Mouse (Mus musculus) neural tube, embryonic 15.5 days (tissue): ENCODE results near the gene Gm49383. TPM values are rescaled to one million over a fixed set of nuclear protein-coding genes. Genes with fewer than 3 reads are reported as not detected.

Source experiments
- ATAC-seq: fragments of 200-750 bp; cut with Nextera tagmentation; 2 replicates; pipeline ENCODE4 v1.8.0; 2017; ENCODE audit warnings: mild to moderate bottlenecking, moderate TSS enrichment, moderate library complexity; ENCODE audit not compliant: low FRiP score
- H3K27ac ChIP-seq: fragments of 300-500 bp; sonication (generic); replicated peaks from 2 replicates; pipeline ENCODE4 v1.5.1; 2015; ENCODE audit warnings: mild to moderate bottlenecking, inconsistent platforms
- H3K27me3 ChIP-seq: fragments of 300-500 bp; sonication (generic); replicated peaks from 2 replicates; pipeline ENCODE4 v1.6.1; 2015; ENCODE audit warnings: inconsistent platforms
- H3K36me3 ChIP-seq: fragments of 300-500 bp; sonication (generic); 2 replicates; pipeline ENCODE4 v1.6.1; 2015; ENCODE audit warnings: inconsistent platforms
- H3K4me1 ChIP-seq: fragments of 300-500 bp; sonication (generic); 2 replicates; pipeline ENCODE4 v1.6.1; 2015; ENCODE audit warnings: inconsistent platforms
- H3K4me2 ChIP-seq: fragments of 300-500 bp; sonication (generic); 2 replicates; pipeline ENCODE4 v1.6.1; 2015; ENCODE audit warnings: inconsistent platforms, mild to moderate bottlenecking, moderate library complexity
- H3K4me3 ChIP-seq: fragments of 300-500 bp; sonication (generic); replicated peaks from 2 replicates; pipeline ENCODE4 v1.5.1; 2015; ENCODE audit warnings: mild to moderate bottlenecking, inconsistent platforms
- H3K9ac ChIP-seq: fragments of 300-500 bp; sonication (generic); replicated peaks from 2 replicates; pipeline ENCODE4 v1.6.1; 2015; ENCODE audit warnings: mild to moderate bottlenecking, inconsistent platforms
- H3K9me3 ChIP-seq: fragments of 300-500 bp; sonication (generic); replicated peaks from 2 replicates; pipeline ENCODE4 v1.6.1; 2016; ENCODE audit warnings: inconsistent platforms
- WGBS: fragments of 180-500 bp; shearing (Covaris S2); methylation state at CpG from one replicate; pipeline ENCODE4 v1.1.7; 2015; ENCODE audit warnings: mixed read lengths; 5-methylcytosine and 5-hydroxymethylcytosine counted together
- polyA plus RNA-seq: library from polyadenylated mRNA; unstranded; fragments of >200 nt; fragmentation: Nextera tagmentation; extraction: Ambion mirVana; gene quantifications from 2 replicates; pipeline ENCODE4 v1.2.1, GENCODE M21; 2015

The Gm49383 gene
- polyA plus RNA-seq, 1 experiment from 2014 or later, result 9.4 TPM

DNA sequence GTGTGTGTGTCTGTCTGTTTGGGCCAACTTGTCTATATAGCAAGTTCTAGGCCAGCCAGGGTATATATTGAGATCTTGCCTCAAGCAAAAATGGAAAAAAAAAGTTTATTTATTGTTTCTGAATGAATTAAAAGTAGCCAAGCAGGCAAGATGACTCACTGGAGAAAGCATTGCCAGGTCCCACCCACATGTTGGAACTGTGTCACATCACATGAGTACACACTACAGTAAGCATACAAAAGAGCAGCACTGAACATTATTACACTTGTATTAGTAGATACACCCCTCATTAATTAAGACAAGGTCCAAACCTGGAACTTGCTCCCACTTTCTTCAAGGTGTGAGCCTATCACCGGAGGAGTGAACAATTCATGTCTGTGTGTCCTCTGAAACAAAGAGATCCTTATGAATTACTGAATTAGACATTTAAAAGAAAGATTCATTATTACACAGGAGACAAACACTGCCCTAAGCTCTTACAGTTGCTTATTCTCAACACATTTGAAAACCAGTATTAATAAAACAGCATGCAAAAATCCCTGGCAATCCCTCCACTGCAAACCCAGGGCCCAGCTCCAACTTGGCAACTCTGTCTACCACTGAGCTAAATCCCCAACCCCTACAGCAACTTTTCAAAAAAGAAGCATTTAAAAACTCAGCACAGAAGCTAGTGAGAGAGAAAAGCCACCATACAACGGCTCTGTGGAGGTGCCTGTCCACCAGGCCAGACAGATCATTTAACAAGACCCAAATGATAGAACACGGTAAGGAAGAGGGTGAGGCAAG is 18.3 kb upstream of the Gm49383 start:
- Histone ChIP-seq H3K27me3 (no peaks in the 10 kb centered on the region), H3K4me1 (no peaks in the 10 kb centered on the region), H3K9ac (no peak overlapping the region), H3K4me3 (no peak overlapping the region), H3K36me3 (no peaks in the 10 kb centered on the region), H3K27ac (no peak overlapping the region), H3K9me3 (no peaks in the 10 kb centered on the region), H3K4me2 (no peak overlapping the region)
- ATAC-seq, result no peak
- 88% methylated on average over 3 of the region's 3 CpGs for WGBS

DNA sequence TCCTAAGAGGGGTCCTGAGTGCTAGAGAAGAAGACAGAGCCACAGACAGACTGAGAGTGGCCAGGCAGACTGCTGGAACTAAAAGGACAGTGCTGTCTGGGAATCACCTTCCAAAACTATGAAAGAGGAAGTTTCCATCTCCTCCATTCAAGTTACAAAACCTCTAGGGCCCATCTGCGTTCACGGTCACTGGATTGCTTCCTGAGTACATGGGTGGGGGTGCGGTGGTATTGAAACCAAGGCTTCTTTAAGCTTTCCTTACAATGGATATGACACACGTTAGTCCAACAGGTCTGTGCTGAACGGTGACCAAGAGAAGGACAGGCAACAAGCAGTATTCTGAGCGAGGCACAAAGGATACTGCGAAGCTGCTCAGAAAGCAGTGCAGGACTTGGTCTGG is 17.5 kb upstream of the Gm49383 start:
- WGBS, result 92% methylated on average over 7 of the region's 7 CpGs
- Histone ChIP-seq H3K27ac (no peak overlapping the region), H3K36me3 (no peaks in the 10 kb centered on the region), H3K9me3 (no peaks in the 10 kb centered on the region), H3K4me2 (no peak overlapping the region), H3K27me3 (no peaks in the 10 kb centered on the region), H3K9ac (no peak overlapping the region), H3K4me1 (no peaks in the 10 kb centered on the region), H3K4me3 (no peak overlapping the region)
- ATAC-seq, result no peak

DNA sequence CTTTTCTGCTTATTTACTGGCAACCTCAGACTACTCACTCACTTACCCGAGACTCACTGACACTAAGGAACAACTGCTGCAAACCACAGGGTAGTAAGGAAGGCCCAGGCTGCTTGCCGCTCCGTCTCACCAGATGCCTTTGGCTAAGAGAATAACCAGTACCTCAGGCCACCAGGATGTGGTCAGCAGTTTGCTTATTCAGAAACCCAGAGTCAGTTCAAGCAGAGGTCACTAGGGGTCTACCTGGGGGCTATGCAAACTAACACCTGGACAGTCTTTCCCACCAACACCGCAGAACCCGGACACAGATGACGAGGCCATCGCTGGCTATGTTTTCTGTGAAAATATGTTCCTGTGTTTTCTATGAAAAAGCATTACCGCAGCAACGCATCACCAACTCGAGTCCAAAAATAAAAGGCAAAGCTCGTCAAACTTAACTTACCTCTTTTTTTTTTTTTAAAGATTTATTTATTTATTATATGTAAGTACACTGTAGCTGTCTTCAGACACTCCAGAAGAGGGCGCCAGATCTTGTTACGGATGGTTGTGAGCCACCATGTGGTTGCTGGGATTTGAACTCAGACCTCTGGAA is 16.4 kb upstream of the Gm49383 start:
- no peak overlapping the region for H3K4me3 ChIP-seq
- no peaks in the 10 kb centered on the region for H3K27me3 ChIP-seq
- 95% methylated on average over 13 of the region's 13 CpGs for WGBS
- ATAC-seq, result no peak
- H3K27ac ChIP-seq, result no peak overlapping the region
- H3K4me1 ChIP-seq, result no peaks in the 10 kb centered on the region
- H3K4me2 ChIP-seq, result no peak overlapping the region
- no peaks in the 10 kb centered on the region for H3K9me3 ChIP-seq
- H3K36me3 ChIP-seq, result no peaks in the 10 kb centered on the region
- no peak overlapping the region for H3K9ac ChIP-seq

DNA sequence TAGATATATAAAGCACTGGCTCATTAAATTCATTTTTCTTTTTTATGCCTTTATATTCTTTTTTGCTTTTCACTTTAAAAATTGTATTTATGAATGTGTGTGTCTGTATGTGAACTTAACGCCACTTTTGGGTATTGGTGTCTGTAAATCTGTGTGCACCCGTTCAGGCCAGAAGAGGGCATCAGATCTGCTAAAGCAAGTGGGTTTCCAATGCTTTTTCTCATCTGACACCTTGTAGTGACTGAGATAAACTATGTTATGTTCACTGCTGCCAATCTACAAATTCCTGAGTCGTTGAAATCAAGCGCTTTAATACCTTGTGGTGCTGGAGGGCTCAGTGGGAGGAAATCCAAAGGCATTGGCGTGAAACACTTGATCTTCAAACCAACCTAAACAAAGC is 14.2 kb upstream of the Gm49383 start:
- H3K27me3 ChIP-seq, result no peaks in the 10 kb centered on the region
- no peak for ATAC-seq
- no peak overlapping the region for H3K27ac ChIP-seq
- no peak overlapping the region for H3K4me2 ChIP-seq
- no peak overlapping the region for H3K4me3 ChIP-seq
- no peak overlapping the region for H3K9ac ChIP-seq
- no peaks in the 10 kb centered on the region for H3K9me3 ChIP-seq
- no peaks in the 10 kb centered on the region for H3K36me3 ChIP-seq
- H3K4me1 ChIP-seq, result no peaks in the 10 kb centered on the region
- 86% methylated on average over 5 of the region's 5 CpGs for WGBS

DNA sequence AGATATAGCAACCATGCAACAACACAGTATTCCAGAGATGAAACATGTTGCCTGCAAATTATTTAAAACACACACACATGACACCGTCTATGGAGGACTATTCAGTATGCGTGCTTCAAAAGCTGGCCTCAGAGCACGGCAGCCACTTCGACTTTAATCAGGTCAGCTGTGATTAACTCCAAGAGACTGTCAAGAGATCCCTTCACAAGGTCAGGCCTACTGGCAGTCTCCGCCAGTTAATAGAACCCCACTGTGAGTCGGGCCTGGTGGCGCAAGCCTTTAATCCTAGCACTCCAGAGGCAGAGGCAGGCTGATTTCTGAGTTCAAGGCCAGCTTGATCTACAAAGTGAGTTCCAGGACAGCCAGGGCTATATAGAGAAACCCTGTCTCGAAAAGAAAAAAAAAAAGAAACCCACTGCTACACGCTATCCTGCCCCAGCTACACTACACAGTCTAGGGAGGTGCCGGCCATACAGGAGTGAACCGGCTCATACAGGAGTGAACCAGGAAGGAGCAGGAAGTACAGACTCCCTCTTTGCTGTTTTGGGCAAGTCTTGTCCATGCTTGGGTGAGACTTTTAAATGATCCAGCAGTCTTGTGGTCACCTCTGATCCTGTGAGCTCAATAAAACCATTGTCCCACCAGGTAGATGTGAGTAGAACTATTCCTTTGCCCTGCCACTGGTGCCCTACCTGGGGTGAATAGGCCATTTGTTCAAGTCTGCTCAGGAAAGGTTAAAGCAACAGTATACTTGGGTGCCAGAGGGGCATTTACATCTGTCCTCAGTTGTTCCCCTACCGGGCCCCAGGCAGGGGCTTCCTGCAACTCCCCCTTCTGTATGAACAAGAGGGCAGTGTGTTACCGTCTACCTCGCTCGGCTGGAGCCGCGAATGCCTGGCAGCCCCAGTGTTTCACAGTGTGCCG is 13.4 kb upstream of the Gm49383 start:
- no peak overlapping the region for H3K4me3 ChIP-seq
- 87% methylated on average over 18 of the region's 18 CpGs for WGBS
- no peak overlapping the region for H3K9ac ChIP-seq
- H3K27me3 ChIP-seq, result no peaks in the 10 kb centered on the region
- ATAC-seq, result no peak
- H3K4me1 ChIP-seq, result no peaks in the 10 kb centered on the region
- no peaks in the 10 kb centered on the region for H3K9me3 ChIP-seq
- H3K27ac ChIP-seq, result no peak overlapping the region
- no peak overlapping the region for H3K4me2 ChIP-seq
- no peaks in the 10 kb centered on the region for H3K36me3 ChIP-seq

DNA sequence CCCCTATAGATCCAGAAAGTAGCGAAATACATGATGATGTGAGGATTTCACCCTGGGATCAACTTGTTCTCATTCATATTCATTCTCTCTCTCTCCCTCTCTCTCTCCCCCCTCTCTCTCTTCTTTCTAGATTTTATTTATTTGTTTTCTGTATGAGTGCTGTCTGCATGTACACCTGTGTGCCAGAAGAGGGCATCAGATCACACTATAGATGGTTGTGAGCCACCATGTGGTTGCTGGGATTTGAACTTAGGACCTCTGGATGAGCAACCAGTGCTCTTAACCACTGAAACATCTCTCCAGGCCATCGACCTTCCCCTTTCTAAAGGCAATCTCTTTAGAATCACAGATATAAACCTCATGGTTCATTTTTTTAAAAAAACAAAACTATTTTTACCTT is 11.6 kb upstream of the Gm49383 start:
- Histone ChIP-seq H3K4me1 (peaks cover 4% of the 10 kb centered on the region), H3K9me3 (no peaks in the 10 kb centered on the region), H3K36me3 (no peaks in the 10 kb centered on the region), H3K4me2 (no peak overlapping the region), H3K4me3 (no peak overlapping the region), H3K9ac (no peak overlapping the region), H3K27me3 (no peaks in the 10 kb centered on the region), H3K27ac (no peak overlapping the region)
- ATAC-seq, result no peak
- 94% methylated on average over 2 of the region's 2 CpGs for WGBS

DNA sequence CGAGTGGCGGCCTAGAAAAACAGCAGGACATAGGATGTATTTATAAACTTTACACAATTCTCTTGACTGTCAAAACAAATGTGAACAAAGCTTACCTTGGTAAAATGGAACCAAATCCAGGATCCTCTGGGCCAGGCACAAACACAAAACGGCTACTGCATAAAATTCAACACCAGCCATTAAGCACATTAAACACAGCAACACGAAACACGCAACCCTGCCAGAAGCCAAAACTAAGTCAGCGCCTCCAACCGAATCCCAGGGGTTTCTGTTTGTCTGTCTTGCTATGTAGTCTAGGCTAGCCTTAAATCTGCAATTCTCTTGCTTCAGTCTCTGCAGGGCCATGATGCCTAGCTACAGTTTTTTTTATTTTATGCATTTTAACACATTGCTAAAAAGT is 11.0 kb upstream of the Gm49383 start:
- WGBS, result 97% methylated on average over 7 of the region's 7 CpGs
- Histone ChIP-seq H3K4me1 (peaks cover 4% of the 10 kb centered on the region), H3K4me2 (no peak overlapping the region), H3K27me3 (no peaks in the 10 kb centered on the region), H3K4me3 (no peak overlapping the region), H3K9ac (no peak overlapping the region), H3K27ac (no peak overlapping the region), H3K36me3 (no peaks in the 10 kb centered on the region), H3K9me3 (no peaks in the 10 kb centered on the region)
- no peak for ATAC-seq

DNA sequence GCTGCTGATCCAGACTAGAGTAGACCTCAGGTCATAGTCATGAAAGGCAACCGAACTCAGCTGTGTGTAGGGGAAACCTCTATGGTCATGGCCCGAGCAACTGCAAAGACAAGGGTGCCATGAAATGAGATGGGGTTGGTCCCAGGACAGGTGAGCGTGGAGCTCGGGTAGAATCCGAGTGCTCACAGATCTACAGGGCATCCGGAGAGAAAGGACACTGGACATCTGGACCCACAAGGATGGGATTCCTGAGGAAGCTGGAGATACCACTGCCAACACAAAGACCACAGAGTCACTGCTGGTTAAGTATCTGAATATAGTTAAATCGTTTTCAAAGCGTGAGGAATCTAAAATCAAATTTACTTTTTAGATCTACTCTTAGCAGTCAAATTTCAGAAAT is 10.5 kb upstream of the Gm49383 start:
- Histone ChIP-seq H3K27me3 (no peaks in the 10 kb centered on the region), H3K4me2 (no peak overlapping the region), H3K9me3 (no peaks in the 10 kb centered on the region), H3K36me3 (no peaks in the 10 kb centered on the region), H3K4me1 (peaks cover 4% of the 10 kb centered on the region), H3K9ac (no peak overlapping the region), H3K4me3 (no peak overlapping the region), H3K27ac (no peak overlapping the region)
- ATAC-seq, result no peak
- 95% methylated on average over 8 of the region's 8 CpGs for WGBS

DNA sequence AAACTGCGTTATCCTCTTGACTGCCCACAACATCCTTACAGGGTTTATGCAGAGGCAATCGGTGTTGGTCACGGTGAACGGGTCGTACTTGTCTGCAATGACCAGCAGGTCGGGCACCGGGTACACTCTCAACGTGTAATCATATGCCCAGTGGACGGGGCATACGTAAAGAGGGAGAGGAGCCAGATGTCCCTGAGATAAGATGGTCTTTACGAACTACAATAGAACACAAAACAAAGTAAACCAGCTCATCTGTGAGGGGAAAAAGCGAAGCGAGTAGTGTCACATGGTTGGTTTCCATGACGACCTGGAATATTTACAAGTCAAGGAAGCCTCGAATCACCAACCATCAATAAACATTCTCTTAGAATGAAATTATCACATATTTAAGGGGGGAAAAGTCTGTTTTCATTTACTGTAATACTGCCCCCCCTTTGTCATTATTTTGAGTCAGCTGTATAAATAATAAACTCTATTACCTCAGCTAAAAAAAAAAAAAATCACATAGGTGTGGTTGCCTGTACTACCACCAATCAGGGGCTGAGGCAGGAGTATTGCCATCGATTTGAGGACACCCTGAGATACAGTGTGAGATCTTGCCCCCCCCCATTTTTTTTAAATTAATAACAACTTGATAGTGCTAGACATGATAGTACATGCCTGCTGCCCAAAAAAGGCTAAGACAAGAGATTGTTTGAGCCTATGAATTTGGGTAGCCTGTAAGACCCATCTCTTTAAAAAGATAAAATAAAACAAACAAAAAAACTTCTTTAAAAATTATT is 7.3 kb upstream of the Gm49383 start, which contains the start of gene Gm49384:
Gene Gm49384, minus strand, starts transcription at position 216 of the 782 bp plus-strand sequence.
- H3K4me2 ChIP-seq, result peak within 1 kb of the TSS; percentile 25; the same call in 1 of the 2 replicates
- H3K4me3 ChIP-seq, result no peak within 1 kb of the TSS
- peaks cover 9% of the 10 kb centered on the region for H3K4me1 ChIP-seq
- no peak within 1 kb of the TSS for H3K27ac ChIP-seq
- H3K9ac ChIP-seq, result no peak within 1 kb of the TSS
- no peaks in the 10 kb centered on the region for H3K9me3 ChIP-seq
- 59% methylated on average over 16 of the region's 16 CpGs for WGBS
- no peaks in the 10 kb centered on the region for H3K27me3 ChIP-seq
- ATAC-seq, result 0 out of 2 replicates have a peak, but pooled peaks have one; percentile 45
- H3K36me3 ChIP-seq, result peaks cover 11% of the 10 kb centered on the region; the same call in 1 of the 2 replicates

DNA sequence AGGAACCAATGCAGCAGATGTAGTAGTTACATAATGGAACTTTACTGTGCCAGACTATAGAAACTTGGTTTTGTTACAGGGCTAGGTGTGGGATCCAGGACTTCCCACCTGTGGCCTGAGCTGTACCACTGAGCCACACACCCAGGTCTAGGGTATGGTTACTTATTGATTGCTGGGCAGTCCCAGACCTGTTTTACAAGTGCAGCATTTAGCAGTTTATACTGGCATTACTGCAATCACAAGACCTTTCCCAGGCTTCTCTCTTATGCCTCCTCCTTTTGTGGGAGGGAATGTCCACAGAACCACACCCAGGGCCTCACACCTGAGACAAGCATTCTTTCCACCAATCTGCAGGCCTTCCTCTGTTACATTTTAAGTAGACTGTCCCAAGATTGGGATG is 2.1 kb upstream of the Gm49383 start:
- peaks cover 14% of the 10 kb centered on the region; the same call in 1 of the 2 replicates for H3K36me3 ChIP-seq
- H3K4me2 ChIP-seq, result peak overlapping the region; percentile 95
- no peak overlapping the region for H3K27ac ChIP-seq
- no peak overlapping the region for H3K4me3 ChIP-seq
- H3K4me1 ChIP-seq, result peaks cover 33% of the 10 kb centered on the region
- no peak for ATAC-seq
- 0 out of 2 replicates have a peak overlapping the region, but pooled peaks have one; percentile 85 for H3K9ac ChIP-seq
- no peaks in the 10 kb centered on the region for H3K27me3 ChIP-seq
- H3K9me3 ChIP-seq, result no peaks in the 10 kb centered on the region

DNA sequence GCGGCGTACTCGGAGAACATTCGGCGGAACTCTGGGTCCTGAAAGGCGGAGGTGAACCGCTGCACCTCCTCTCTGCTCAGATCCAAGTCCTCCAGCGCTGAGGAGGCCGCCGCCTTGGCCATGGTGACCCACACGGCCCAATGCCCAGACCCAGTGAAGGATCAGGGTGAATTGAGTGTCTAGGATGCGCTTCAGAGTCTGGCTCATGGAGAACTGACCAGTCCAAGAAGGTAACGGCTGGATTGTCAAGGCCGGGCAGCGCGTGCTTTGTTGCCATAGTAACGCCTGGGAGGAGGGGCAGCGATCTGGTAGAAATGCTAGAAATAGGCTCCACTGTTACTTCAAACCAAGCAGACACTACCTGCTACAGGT is 1.2 kb upstream of the Gm49383 start, which contains the start of gene Dnaaf2:
Gene Dnaaf2, minus strand, starts transcription at position 266 of the 372 bp plus-strand sequence.
- Histone ChIP-seq H3K4me1 (peaks cover 31% of the 10 kb centered on the region), H3K36me3 (peaks cover 14% of the 10 kb centered on the region; the same call in 1 of the 2 replicates), H3K4me3 (peak within 1 kb of the TSS; percentile 96), H3K4me2 (peak within 1 kb of the TSS; percentile 95), H3K9me3 (no peaks in the 10 kb centered on the region), H3K27ac (peak within 1 kb of the TSS; percentile 95), H3K27me3 (no peaks in the 10 kb centered on the region), H3K9ac (peak within 1 kb of the TSS; percentile 85)
- WGBS, result under 1% methylated on average over 18 of the region's 18 CpGs
- ATAC-seq, result peak; percentile 47
